8 mouse cellular contexts compared by ENCODE assay signal in the genomic region with DNA sequence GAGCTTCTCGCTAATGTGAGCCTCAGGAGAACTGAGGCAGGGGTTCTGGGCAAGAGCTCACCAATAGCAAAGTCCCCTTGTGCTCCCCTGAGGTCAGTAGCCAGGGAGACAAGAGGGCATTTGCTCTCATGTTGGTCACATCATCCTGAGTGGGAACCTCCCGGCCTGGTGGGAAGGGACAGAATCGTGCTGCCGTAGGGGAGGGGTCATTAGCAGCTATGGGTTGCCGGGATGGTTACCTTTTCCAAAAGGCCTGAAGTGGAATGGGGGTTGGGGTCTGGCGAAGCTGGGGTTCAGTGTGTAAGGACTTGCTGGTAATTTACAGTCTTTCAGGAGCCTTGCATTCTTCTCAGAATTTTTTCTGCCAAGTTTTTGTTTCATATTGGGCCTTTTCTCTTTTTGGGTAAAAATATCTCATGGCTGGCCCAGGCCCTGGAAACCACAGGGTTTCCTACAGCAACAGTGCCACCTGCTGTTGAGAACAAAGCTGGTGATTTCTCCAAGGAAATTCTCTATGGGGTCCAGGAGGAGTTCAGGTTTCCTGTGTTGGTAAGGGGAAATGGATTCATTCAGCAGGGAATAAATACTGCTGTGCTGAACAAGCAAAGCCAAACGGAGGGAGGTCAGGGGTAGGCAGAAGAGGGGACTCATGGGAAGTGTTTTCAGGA.
A peak's percentile ranks its signal among the peaks of the same experiment; 100 is the strongest.
DNase-seq lines count a peak whose midpoint lies in the region; ATAC-seq and TF ChIP-seq lines count a peak whose summit lies in the region.

No protein-coding gene starts in this region.

- no peak for ATAC-seq in embryonic facial prominence, embryonic 12.5 days (ENCODE audit: insufficient number of reproducible peaks, insufficient read depth, low FRiP score, low TSS enrichment)
- peak; percentile 44 for ATAC-seq in megakaryocyte, adult 5-6 weeks (ENCODE audit: poor library complexity, severe bottlenecking)

- no peak overlapping the region for H3K9ac ChIP-seq in embryonic facial prominence, embryonic 12.5 days

- DNase-seq in heart, adult 11 months = peak; percentile 89
- DNase-seq in heart, postnatal 25 days (ENCODE audit: low spot score) = no peak
- peak; percentile 9 to 13 for DNase-seq in adrenal gland, postnatal 4 days (ENCODE audit: low spot score in 2 of 2)
- peak; percentile 35 to 72 for DNase-seq in heart, postnatal 14 days
- DNase-seq in layer of hippocampus, postnatal 25 days (ENCODE audit: extremely low spot score in 1 of 2, low spot score in 1 of 2) = peak; percentile 45 to 78

- no peak overlapping the region for H3K4me3 ChIP-seq in embryonic facial prominence, embryonic 12.5 days
- H3K4me3 ChIP-seq in small intestine, adult 2 months (ENCODE audit: low read depth, low read length) = no peak overlapping the region

- H3K27ac ChIP-seq in embryonic facial prominence, embryonic 12.5 days = 0 out of 2 replicates have a peak overlapping the region, but pooled peaks have one; percentile 36
- no peak overlapping the region for H3K27ac ChIP-seq in small intestine, adult 2 months (ENCODE audit: insufficient read depth, low read depth, low read length)

- 43% methylated on average over 7 of the region's 7 CpGs for WGBS in embryonic facial prominence, embryonic 12.5 days
- WGBS in small intestine, adult 2 months = 42% methylated on average over 7 of the region's 7 CpGs

- no peak overlapping the region for H3K4me2 ChIP-seq in embryonic facial prominence, embryonic 12.5 days (replicated peaks)

- intact Hi-C loops in heart, postnatal 25 days (cut with DNase I) = loop anchor here (1.0 kb wide), 1 partner anchor 1185 kb away; no protein-coding TSS in a partner anchor
- intact Hi-C loops in heart, postnatal 14 days (cut with DNase I) = loop anchor here (5.0 kb wide), 2 partner anchors 1185 to 1250 kb away; no protein-coding TSS in a partner anchor

- peaks cover 11% of the 10 kb centered on the region; the same call in 1 of the 2 replicates for H3K4me1 ChIP-seq in embryonic facial prominence, embryonic 12.5 days
- H3K4me1 ChIP-seq in small intestine, adult 2 months (ENCODE audit: control insufficient read depth, insufficient read depth, insufficient read length, low read length) = no peaks in the 10 kb centered on the region

- H3K27me3 ChIP-seq in embryonic facial prominence, embryonic 12.5 days = no peaks in the 10 kb centered on the region
- no peaks in the 10 kb centered on the region for H3K27me3 ChIP-seq in small intestine, adult 2 months (ENCODE audit: control insufficient read depth, insufficient read depth, low read length)

- H3K36me3 ChIP-seq in embryonic facial prominence, embryonic 12.5 days = no peaks in the 10 kb centered on the region
- no peaks in the 10 kb centered on the region for H3K36me3 ChIP-seq in small intestine, adult 2 months (ENCODE audit: control insufficient read depth, insufficient read depth, low read length)

- TF ChIP-seq CTCF in small intestine, adult 2 months (IDR thresholded peaks at IDR 0.05; ENCODE audit: extremely low read depth, insufficient read length, insufficient replicate concordance, low read depth, low read length) = peak; percentile 39; the same call in 1 of the 2 replicates

- TF ChIP-seq POLR2A in small intestine, adult 2 months (IDR thresholded peaks at IDR 0.05; ENCODE audit: low read depth, low read length) = no peak

- H3K9me3 ChIP-seq in embryonic facial prominence, embryonic 12.5 days = no peaks in the 10 kb centered on the region
